Mouse (Mus musculus): ENCODE results near the gene Mms22l. TPM values are rescaled to one million over a fixed set of nuclear protein-coding genes. Genes with fewer than 3 reads are reported as not detected.
"Not testable (repeated sequence)": the region's sequence is repeated elsewhere in the genome, so short reads cannot be mapped to it uniquely, and the experiment has no call there.

Gene Mms22l
- total RNA-seq, 2 experiments from 2014 or later: 55.6 to 60.8 TPM

DNA sequence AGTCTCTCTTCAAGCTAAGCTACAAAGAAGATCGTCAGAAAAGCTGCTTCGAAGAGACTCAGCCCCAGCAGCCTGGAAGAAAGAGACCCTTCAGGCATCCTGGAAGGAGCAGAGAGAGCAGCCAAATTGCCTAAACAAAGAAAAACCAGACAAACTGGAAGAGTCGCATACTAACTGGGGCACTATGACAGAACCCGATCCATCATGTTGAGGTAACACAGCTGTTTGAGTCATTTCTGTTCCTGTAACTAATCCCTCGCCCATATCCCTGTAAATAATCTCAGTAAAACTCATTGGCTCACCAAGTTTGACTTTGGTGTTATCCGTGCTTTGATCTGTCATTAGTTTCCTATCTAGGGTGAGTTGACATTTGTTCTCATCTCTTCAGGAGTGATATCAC, 123.8 kb downstream of the Mms22l start:
- no peak for ATAC-seq (replicated peaks; ENCODE audit: poor library complexity, severe bottlenecking)

- ATAC-seq (replicated peaks; ENCODE audit: poor library complexity, severe bottlenecking): no peak
Observed at GRCm38 (mm10) chr4:24620440-24620839, 124.2 kb downstream of the Mms22l start.

- no peak for ATAC-seq (replicated peaks; ENCODE audit: poor library complexity, severe bottlenecking)
Observed at GRCm38 (mm10) chr4:24621422-24622187, 125.4 kb downstream of the Mms22l start.

DNA sequence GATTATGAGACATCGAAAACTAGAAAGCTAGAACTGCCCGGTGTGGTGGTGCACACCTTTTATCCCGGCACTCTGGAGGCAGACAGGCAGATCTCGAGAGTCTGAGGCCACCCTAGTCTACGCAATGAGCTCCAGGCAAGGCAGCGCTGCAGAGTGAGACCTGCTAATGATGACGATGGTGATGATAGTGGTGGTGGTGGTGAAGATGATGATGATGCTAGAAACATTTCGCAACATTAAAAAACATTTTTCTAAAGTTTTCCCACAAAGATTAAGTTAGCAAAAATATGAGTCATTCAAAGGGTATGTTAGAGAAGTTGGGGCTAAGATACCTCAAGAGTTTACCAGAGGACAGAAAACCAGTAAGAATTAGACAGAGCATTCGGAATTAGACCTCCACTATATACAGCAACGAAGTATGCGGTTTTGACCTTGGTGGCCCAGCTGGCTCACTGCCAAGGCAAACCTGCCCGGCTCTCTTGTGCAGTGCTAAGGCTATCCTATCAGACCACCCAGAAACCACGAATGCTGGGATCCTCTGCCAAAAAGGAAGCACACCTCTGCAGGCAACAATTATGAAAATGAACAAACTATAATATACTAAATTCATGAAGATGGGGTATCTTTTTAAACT, 129.8 kb downstream of the Mms22l start:
- peak; percentile 22; the same call in 1 of the 2 replicates for ATAC-seq (replicated peaks; ENCODE audit: poor library complexity, severe bottlenecking)

DNA sequence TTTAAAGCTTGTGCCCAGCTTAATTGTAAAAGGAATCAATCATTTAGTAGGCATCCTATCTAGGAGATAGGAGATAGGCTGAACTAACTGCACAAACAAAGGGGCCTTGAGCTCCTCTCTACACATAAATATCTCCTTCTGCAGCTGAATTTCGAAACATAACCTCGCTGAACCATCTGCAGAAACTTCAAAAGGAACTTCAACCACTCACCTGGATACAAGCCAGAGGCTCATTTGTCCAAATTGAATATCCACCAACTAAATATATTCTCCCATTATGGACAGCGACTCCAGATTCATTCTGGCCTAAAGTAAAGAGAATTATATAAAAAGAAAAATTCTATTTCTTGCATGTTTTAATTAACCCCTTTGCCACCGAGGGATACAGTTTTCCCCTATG, 130.4 kb downstream of the Mms22l start:
- ATAC-seq (replicated peaks; ENCODE audit: poor library complexity, severe bottlenecking): no peak

GRCm38 (mm10) chr4:24627871-24628270, 131.6 kb downstream of the Mms22l start:
- no peak for ATAC-seq (replicated peaks; ENCODE audit: poor library complexity, severe bottlenecking)

GRCm38 (mm10) chr4:24630430-24630829, 134.2 kb downstream of the Mms22l start:
- no peak for ATAC-seq (replicated peaks; ENCODE audit: poor library complexity, severe bottlenecking)

GRCm38 (mm10) chr4:24631177-24631911, 135.1 kb downstream of the Mms22l start:
- no peak for ATAC-seq (replicated peaks; ENCODE audit: poor library complexity, severe bottlenecking)

- ATAC-seq (replicated peaks; ENCODE audit: poor library complexity, severe bottlenecking): no peak
Observed at GRCm38 (mm10) chr4:24642306-24642705, 146.1 kb downstream of the Mms22l start.

DNA sequence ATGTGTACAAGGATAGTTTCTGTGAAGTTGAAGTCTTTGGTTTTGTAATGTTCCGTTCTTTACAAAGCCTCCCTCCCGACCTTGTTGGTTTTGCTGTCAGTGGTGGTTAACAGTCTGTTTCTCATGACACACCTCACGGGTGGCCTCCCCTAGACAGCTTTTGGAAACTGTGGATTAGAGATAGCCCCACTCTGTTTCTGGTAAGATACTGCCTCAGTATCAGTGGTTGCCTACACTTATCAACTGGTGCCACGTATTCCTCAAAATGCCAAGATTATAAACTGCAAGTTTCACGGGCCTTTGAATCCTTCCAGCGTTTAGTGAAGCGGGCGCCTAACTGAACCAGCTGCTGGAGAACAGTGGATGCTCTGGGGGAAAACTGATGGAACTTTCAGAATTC, 148.5 kb downstream of the Mms22l start:
- not testable (repeated sequence) for ATAC-seq (replicated peaks; ENCODE audit: poor library complexity, severe bottlenecking)

Measured in granulocyte monocyte progenitor cell, adult 5-6 weeks (primary cell).